Mouse (Mus musculus) bone marrow macrophage, adult 2 months (primary cell): ENCODE measurements around the gene BC005624.

Experiments
- CTCF ChIP-seq: IDR thresholded peaks from 2 replicates; pipeline ENCODE4 v1.5.1; 2012; ENCODE audit warnings: low read depth, mild to moderate bottlenecking, low read length, moderate library complexity
- POLR2A ChIP-seq: IDR thresholded peaks from 2 replicates; pipeline ENCODE4 v1.6.1; 2012; ENCODE audit warnings: mild to moderate bottlenecking, low read depth, low read length, borderline replicate concordance

DNA sequence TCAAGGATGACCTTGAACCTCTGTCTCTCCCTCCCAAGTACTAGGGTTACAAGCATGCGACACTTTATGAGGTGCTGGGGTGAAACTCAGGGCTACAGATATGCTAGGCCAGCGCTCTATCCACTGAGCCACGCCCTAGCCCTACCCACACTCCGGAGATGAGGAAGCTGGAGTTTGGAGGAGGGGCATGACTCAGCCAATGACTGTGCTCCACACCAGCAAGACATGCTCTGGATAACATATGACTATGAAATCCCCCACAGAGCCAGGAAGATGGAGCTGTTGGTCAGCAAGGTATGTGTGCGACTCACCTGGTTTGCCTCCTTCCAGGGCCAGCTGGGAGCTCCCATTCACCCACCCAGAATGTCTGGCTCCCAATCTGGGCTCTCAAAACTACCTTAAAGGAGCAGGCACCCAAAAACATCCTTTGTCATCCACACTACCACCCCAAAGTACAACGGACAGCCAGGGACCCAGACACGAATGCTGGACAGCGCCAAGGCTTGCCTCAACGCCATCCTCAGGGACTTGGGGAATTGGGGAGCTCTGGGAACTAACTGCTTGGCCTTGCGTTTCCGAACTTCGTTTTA, 53.0 kb downstream of the BC005624 start:
- TF ChIP-seq POLR2A (no peak; the same call in 1 of the 2 replicates), CTCF (no peak)
